Mouse (Mus musculus) 3T3-L1 (cell line): ENCODE measurements at regions not wholly inside any gene's neighbourhood (a gene's known extent, or its start where the extent isn't known, plus 50 kb on each side); places are given as distances from the start of the nearest gene placed in this dataset.

Experiments
- DNase-seq: peaks from one replicate; pipeline ENCODE4 v3.0.0-alpha.2; 2015; ENCODE audit warnings: low read depth, low spot score

GRCm38 (mm10) chr13:6255303-6255702 is 292.6 kb upstream of the Pitrm1 start:
- peak; percentile 68 for DNase-seq

GRCm38 (mm10) chr13:6255728-6256496 is 292.0 kb upstream of the Pitrm1 start:
- DNase-seq = peak; percentile 37

GRCm38 (mm10) chr13:6258456-6258855 is 289.5 kb upstream of the Pitrm1 start:
- DNase-seq = peak; percentile 32

GRCm38 (mm10) chr13:6260321-6260865 is 287.6 kb upstream of the Pitrm1 start:
- DNase-seq = no peak

GRCm38 (mm10) chr13:6261458-6261857 is 286.5 kb upstream of the Pitrm1 start:
- DNase-seq = no peak

- DNase-seq = no peak
Observed at GRCm38 (mm10) chr13:6270546-6270945, 277.4 kb upstream of the Pitrm1 start.

- peak; percentile 26 for DNase-seq
Observed at GRCm38 (mm10) chr13:6272932-6273331, 275.0 kb upstream of the Pitrm1 start.

GRCm38 (mm10) chr13:6280073-6280472 is 267.9 kb upstream of the Pitrm1 start:
- no peak for DNase-seq

GRCm38 (mm10) chr13:6288109-6288508 is 259.8 kb upstream of the Pitrm1 start:
- no peak for DNase-seq

GRCm38 (mm10) chr13:6292098-6292497 is 255.9 kb upstream of the Pitrm1 start:
- peak; percentile 21 for DNase-seq

GRCm38 (mm10) chr13:6305718-6306117 is 242.2 kb upstream of the Pitrm1 start:
- no peak for DNase-seq

GRCm38 (mm10) chr13:6306616-6306988 is 241.3 kb upstream of the Pitrm1 start:
- DNase-seq = no peak

GRCm38 (mm10) chr13:6306989-6307917 is 240.7 kb upstream of the Pitrm1 start:
- DNase-seq = no peak

GRCm38 (mm10) chr13:6316201-6316600 is 231.7 kb upstream of the Pitrm1 start:
- DNase-seq = no peak

- DNase-seq = no peak
Observed at GRCm38 (mm10) chr13:6323948-6324347, 224.0 kb upstream of the Pitrm1 start.

- no peak for DNase-seq
Observed at GRCm38 (mm10) chr13:6330320-6330950, 217.5 kb upstream of the Pitrm1 start.

- DNase-seq = no peak
Observed at GRCm38 (mm10) chr13:6340157-6340556, 207.8 kb upstream of the Pitrm1 start.

- DNase-seq = no peak
Observed at GRCm38 (mm10) chr13:6341102-6341737, 206.7 kb upstream of the Pitrm1 start.

GRCm38 (mm10) chr13:6365169-6365568 is 182.8 kb upstream of the Pitrm1 start:
- peak; percentile 44 for DNase-seq

- peak; percentile 10 for DNase-seq
Observed at GRCm38 (mm10) chr13:6367661-6368060, 180.3 kb upstream of the Pitrm1 start.

GRCm38 (mm10) chr13:6374570-6375173 is 173.3 kb upstream of the Pitrm1 start:
- no peak for DNase-seq
